Mouse (Mus musculus): ENCODE data around the gene Snapc4.

DNA sequence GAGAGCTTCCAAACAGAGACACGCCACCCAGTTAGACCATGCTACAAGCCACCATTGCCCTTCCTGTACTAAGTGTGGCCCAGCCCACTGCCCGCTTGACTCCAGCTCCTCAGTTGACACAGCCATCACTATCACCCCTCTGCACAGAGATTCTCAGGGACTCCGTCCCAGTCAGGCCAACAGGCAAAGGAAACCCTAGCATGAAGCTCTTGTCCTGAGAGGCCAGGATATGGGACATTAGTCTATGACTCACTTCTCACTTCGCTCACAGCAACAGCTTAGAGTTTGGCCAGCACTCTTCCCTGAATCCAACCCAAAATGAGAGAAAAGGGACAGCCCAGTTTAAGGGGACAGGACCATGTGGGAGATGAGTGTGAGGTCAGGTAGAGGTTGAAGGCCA is 26.1 kb downstream of the Snapc4 start:
- TF ChIP-seq JUN (IDR thresholded peaks at IDR 0.05; ENCODE audit: insufficient read depth, low read depth, low read length) (no peak), E2F4 (IDR thresholded peaks at IDR 0.05; ENCODE audit: insufficient replicate concordance, low read depth, low read length) (no peak), BHLHE40 (IDR thresholded peaks at IDR 0.05; ENCODE audit: low read depth, low read length) (no peak), CTCF (conservative IDR thresholded peaks at IDR 0.05 in 1 of 2, IDR thresholded peaks at IDR 0.05 in 1 of 2; ENCODE audit: low read depth in 2 of 2, low read length in 2 of 2) (no peak), MAFK (IDR thresholded peaks at IDR 0.05; ENCODE audit: insufficient replicate concordance, low read length) (no peak), POLR2AphosphoS2 (IDR thresholded peaks at IDR 0.05; ENCODE audit: low read depth, low read length) (no peak), HCFC1 (IDR thresholded peaks at IDR 0.05; ENCODE audit: low read depth, low read length) (no peak), RCOR1 (conservative IDR thresholded peaks at IDR 0.05; ENCODE audit: low read depth, low read length) (no peak), POLR2A (IDR thresholded peaks at IDR 0.05; ENCODE audit: low read depth, low read length) (no peak), IRF4 (IDR thresholded peaks at IDR 0.05; ENCODE audit: low read depth, low read length) (no peak), EP300 (IDR thresholded peaks at IDR 0.05; ENCODE audit: low read length) (no peak), USF1 (IDR thresholded peaks at IDR 0.05; ENCODE audit: low read depth, low read length) (no peak), TCF12 (IDR thresholded peaks at IDR 0.05; ENCODE audit: low read depth, low read length) (no peak), ZNF384 (IDR thresholded peaks at IDR 0.05; ENCODE audit: low read depth, low read length) (no peak)
